Mouse (Mus musculus) left cerebral cortex, postnatal 14 days (tissue): Measurements from ENCODE around the gene Gcn1l1. TPM values are rescaled to one million over a fixed set of nuclear protein-coding genes. Genes with fewer than 3 reads are reported as not detected.

ENCODE experiments used
- DNase-seq, 2 experiments: peaks; one replicate each; pipeline ENCODE4 v3.0.0; 2021 to 2022; ENCODE audit warnings: low spot score in 2 of 2, mixed read lengths in 1 of 2
- intact Hi-C: fragments of 180-260 bp; cut with DNase I; formaldehyde crosslinking; loops from one replicate; pipeline ENCODE4 v1.15.1; 2025
- total RNA-seq, 2 experiments: library from RNA; stranded (reverse); gene quantifications; 2 replicates each; pipeline ENCODE4 v1.2.3; 2021

The Gcn1l1 gene
- total RNA-seq, 2 experiments from 2014 or later: 64.0 to 69.7 TPM

- intact Hi-C loops: no loop called here
- DNase-seq: no peak
Measured at GRCm38 (mm10) chr5:115580229-115581001, 15.4 kb downstream of the Gcn1l1 start.

- intact Hi-C loops: no loop called here
- DNase-seq: no peak
Measured at GRCm38 (mm10) chr5:115581662-115582061, 16.6 kb downstream of the Gcn1l1 start.

- DNase-seq: no peak
- intact Hi-C loops: no loop called here
Measured at GRCm38 (mm10) chr5:115585616-115586015, 20.6 kb downstream of the Gcn1l1 start.

GRCm38 (mm10) chr5:115586166-115586565 lies 21.1 kb downstream of the Gcn1l1 start:
- intact Hi-C loops: no loop called here
- DNase-seq: peak in 1 of 2 experiments; percentile 56

GRCm38 (mm10) chr5:115586780-115587179 lies 21.7 kb downstream of the Gcn1l1 start:
- intact Hi-C loops: no loop called here
- DNase-seq: no peak

- DNase-seq: no peak
- intact Hi-C loops: no loop called here
Measured at GRCm38 (mm10) chr5:115591028-115591427, 26.0 kb downstream of the Gcn1l1 start.

GRCm38 (mm10) chr5:115591506-115591905 lies 26.5 kb downstream of the Gcn1l1 start:
- intact Hi-C loops: no loop called here
- no peak for DNase-seq

GRCm38 (mm10) chr5:115603561-115603960 lies 38.5 kb downstream of the Gcn1l1 start:
- intact Hi-C loops: no loop called here
- DNase-seq: no peak

- no peak for DNase-seq
- intact Hi-C loops: no loop called here
Measured at GRCm38 (mm10) chr5:115611566-115611965, 46.5 kb downstream of the Gcn1l1 start.

- intact Hi-C loops: no loop called here
- DNase-seq: no peak
Measured at GRCm38 (mm10) chr5:115613332-115613731, 48.3 kb downstream of the Gcn1l1 start.

- intact Hi-C loops: no loop called here
- peak in 1 of 2 experiments; percentile 62 for DNase-seq
Measured at GRCm38 (mm10) chr5:115614948-115615347, 49.9 kb downstream of the Gcn1l1 start.

- intact Hi-C loops: no loop called here
Measured at GRCm38 (mm10) chr5:115619690-115620089, 54.6 kb downstream of the Gcn1l1 start.

GRCm38 (mm10) chr5:115622686-115623085 lies 57.6 kb downstream of the Gcn1l1 start:
- no peak for DNase-seq
- intact Hi-C loops: no loop called here

More at GRCm38 (mm10) chr5:115619690-115620089, 54.6 kb downstream of the Gcn1l1 start:
- no peak for DNase-seq

- intact Hi-C loops: no loop called here
- peak in 1 of 2 experiments; percentile 53 for DNase-seq
Measured at GRCm38 (mm10) chr5:115623694-115624440, 58.8 kb downstream of the Gcn1l1 start.

- intact Hi-C loops: no loop called here
Measured at GRCm38 (mm10) chr5:115626237-115626886, 61.3 kb downstream of the Gcn1l1 start.

GRCm38 (mm10) chr5:115628083-115628482 lies 63.0 kb downstream of the Gcn1l1 start:
- intact Hi-C loops: no loop called here
- DNase-seq: no peak

More at GRCm38 (mm10) chr5:115626237-115626886, 61.3 kb downstream of the Gcn1l1 start:
- DNase-seq: no peak

- intact Hi-C loops: no loop called here
- DNase-seq: no peak
Measured at GRCm38 (mm10) chr5:115629672-115630071, 64.6 kb downstream of the Gcn1l1 start.

GRCm38 (mm10) chr5:115630291-115630690 lies 65.2 kb downstream of the Gcn1l1 start:
- DNase-seq: no peak
- intact Hi-C loops: no loop called here

GRCm38 (mm10) chr5:115631505-115632357 lies 66.7 kb downstream of the Gcn1l1 start, which contains the start of gene Rab35:
Rab35 (plus strand) TSS chr5:115631908.
- DNase-seq: peak; percentile 88 to 92
- intact Hi-C loops: no loop called here
